Mouse (Mus musculus): ENCODE measurements around the gene Mmp28. TPM values are rescaled to one million over a fixed set of nuclear protein-coding genes. Genes with fewer than 3 reads are reported as not detected.

Mmp28 gene
- polyA plus RNA-seq, 2 experiments, result 2.4 to 4.6 TPM

- Histone ChIP-seq H3K27ac (replicated peaks; ENCODE audit: low read depth, low read length) (no peak overlapping the region), H3K27me3 (ENCODE audit: control insufficient read depth, insufficient read depth, low read length) (no peaks in the 10 kb centered on the region), H3K4me2 (replicated peaks; ENCODE audit: low read depth, low read length, severe bottlenecking) (no peak overlapping the region), H3K9ac (ENCODE audit: low read depth, low read length, severe bottlenecking) (no peak overlapping the region), H3K36me3 (ENCODE audit: control insufficient read depth, insufficient read depth, low read length) (peaks cover 68% of the 10 kb centered on the region), H3K4me1 (ENCODE audit: control insufficient read depth, insufficient read depth, low read length) (no peaks in the 10 kb centered on the region), H3K9me3 (ENCODE audit: control insufficient read depth, low read length) (no peaks in the 10 kb centered on the region), H3K4me3 (replicated peaks; ENCODE audit: low read length) (no peak overlapping the region)
- DNase-seq (ENCODE audit: low spot score) (no peak), ATAC-seq (ENCODE audit: low FRiP score, low read depth) (no peak)
- WGBS, result 47% methylated on average over 6 of the region's 6 CpGs
- TF ChIP-seq POLR2A (IDR thresholded peaks at IDR 0.05; ENCODE audit: borderline replicate concordance, extremely low read depth, insufficient read depth, insufficient read length), result no peak
Observed at GRCm38 (mm10) chr11:83394802-83395439, 68.0 kb downstream of the Mmp28 start.

DNA sequence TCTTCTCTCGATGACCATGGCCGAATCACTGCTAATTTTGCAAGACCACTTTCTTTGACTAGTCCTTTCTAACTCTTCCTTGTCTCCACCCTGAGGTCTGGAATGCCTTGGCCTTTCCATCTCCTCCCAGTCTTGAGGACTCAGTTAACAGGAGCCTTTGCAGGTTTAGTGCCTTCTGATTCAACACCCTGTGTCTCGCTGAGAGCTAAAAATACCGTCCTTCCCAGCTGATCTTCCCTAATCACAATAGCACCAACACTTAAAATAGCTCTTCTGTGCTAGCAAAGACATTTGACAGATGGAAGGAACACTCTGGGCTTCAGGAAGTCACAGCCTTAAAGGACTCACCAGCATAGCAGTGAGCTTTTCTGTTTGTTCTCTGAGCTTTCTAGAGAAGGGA lies 69.8 kb downstream of the Mmp28 start:
- Histone ChIP-seq H3K4me2 (replicated peaks; ENCODE audit: low read depth, low read length, severe bottlenecking) (no peak overlapping the region), H3K4me1 (ENCODE audit: control insufficient read depth, insufficient read depth, low read length) (no peaks in the 10 kb centered on the region), H3K27ac (replicated peaks; ENCODE audit: low read depth, low read length) (no peak overlapping the region), H3K27me3 (ENCODE audit: control insufficient read depth, insufficient read depth, low read length) (no peaks in the 10 kb centered on the region), H3K9me3 (ENCODE audit: control insufficient read depth, low read length) (no peaks in the 10 kb centered on the region), H3K36me3 (ENCODE audit: control insufficient read depth, insufficient read depth, low read length) (peaks cover 60% of the 10 kb centered on the region), H3K4me3 (replicated peaks; ENCODE audit: low read length) (no peak overlapping the region), H3K9ac (ENCODE audit: low read depth, low read length, severe bottlenecking) (no peak overlapping the region)
- WGBS, result 90% methylated on average over 4 of the region's 4 CpGs
- DNase-seq (ENCODE audit: low spot score) (no peak), ATAC-seq (ENCODE audit: low FRiP score, low read depth) (no peak)
- TF ChIP-seq POLR2A (IDR thresholded peaks at IDR 0.05; ENCODE audit: borderline replicate concordance, extremely low read depth, insufficient read depth, insufficient read length), result no peak

Other genes with a start within 250 kb of the Mmp28 start
- gene Slfn14, start 176.3 kb downstream of the Mmp28 start, polyA plus RNA-seq (2012; rRNA removed), result 0.06 and 0.09 TPM in 2 replicates
- 0.07 and 0.12 TPM in 2 replicates for gene Slfn14, start 176.3 kb downstream of the Mmp28 start, polyA plus RNA-seq (2014; fragmentation: Nextera tagmentation; extraction: Ambion mirVana)
- 49.6 and 49.7 TPM in 2 replicates for gene Ap2b1, start 164.0 kb downstream of the Mmp28 start, polyA plus RNA-seq (2012; rRNA removed)
- 62.4 and 67.0 TPM in 2 replicates for gene Ap2b1, start 164.0 kb downstream of the Mmp28 start, polyA plus RNA-seq (2014; fragmentation: Nextera tagmentation; extraction: Ambion mirVana)
- gene Pex12, start 160.5 kb downstream of the Mmp28 start, polyA plus RNA-seq (2012; rRNA removed), result 11.5 TPM in 2 replicates
- gene Pex12, start 160.5 kb downstream of the Mmp28 start, polyA plus RNA-seq (2014; fragmentation: Nextera tagmentation; extraction: Ambion mirVana), result 14.6 and 15.3 TPM in 2 replicates
- gene Rasl10b, start 53.9 kb downstream of the Mmp28 start, polyA plus RNA-seq (2012; rRNA removed), result 8.4 and 12.3 TPM in 2 replicates
- 2.2 and 2.4 TPM in 2 replicates for gene Rasl10b, start 53.9 kb downstream of the Mmp28 start, polyA plus RNA-seq (2014; fragmentation: Nextera tagmentation; extraction: Ambion mirVana)
- 0.03 and 0.04 TPM in 2 replicates for gene Gas2l2, start 33.6 kb downstream of the Mmp28 start, polyA plus RNA-seq (2012; rRNA removed)
- not detected in 2 replicates for gene Gas2l2, start 33.6 kb downstream of the Mmp28 start, polyA plus RNA-seq (2014; fragmentation: Nextera tagmentation; extraction: Ambion mirVana)
- 0.57 and 1.2 TPM in 2 replicates for gene 1700020L24Rik, start 25.4 kb downstream of the Mmp28 start, polyA plus RNA-seq (2012; rRNA removed)
- 0.33 and 0.39 TPM in 2 replicates for gene 1700020L24Rik, start 25.4 kb downstream of the Mmp28 start, polyA plus RNA-seq (2014; fragmentation: Nextera tagmentation; extraction: Ambion mirVana)
- 60.0 and 103 TPM in 2 replicates for gene Taf15, start 10.0 kb upstream of the Mmp28 start, polyA plus RNA-seq (2012; rRNA removed)
- 8.3 and 10.9 TPM in 2 replicates for gene Taf15, start 10.0 kb upstream of the Mmp28 start, polyA plus RNA-seq (2014; fragmentation: Nextera tagmentation; extraction: Ambion mirVana)
- gene Heatr9, start 59.1 kb upstream of the Mmp28 start, polyA plus RNA-seq (2012; rRNA removed), result not detected in 2 replicates
- not detected in 2 replicates for gene Heatr9, start 59.1 kb upstream of the Mmp28 start, polyA plus RNA-seq (2014; fragmentation: Nextera tagmentation; extraction: Ambion mirVana)
- 0.48 and 0.81 TPM in 2 replicates for gene Ccl5, start 67.4 kb upstream of the Mmp28 start, polyA plus RNA-seq (2012; rRNA removed)
- 0.70 and 0.81 TPM in 2 replicates for gene Ccl5, start 67.4 kb upstream of the Mmp28 start, polyA plus RNA-seq (2014; fragmentation: Nextera tagmentation; extraction: Ambion mirVana)
- gene Ccl9, start 115.6 kb upstream of the Mmp28 start, polyA plus RNA-seq (2012; rRNA removed), result 3.0 and 4.2 TPM in 2 replicates
- 6.8 and 7.3 TPM in 2 replicates for gene Ccl9, start 115.6 kb upstream of the Mmp28 start, polyA plus RNA-seq (2014; fragmentation: Nextera tagmentation; extraction: Ambion mirVana)
- 1.5 and 2.0 TPM in 2 replicates for gene Ccl6, start 130.0 kb upstream of the Mmp28 start, polyA plus RNA-seq (2012; rRNA removed)
- 5.0 and 6.5 TPM in 2 replicates for gene Ccl6, start 130.0 kb upstream of the Mmp28 start, polyA plus RNA-seq (2014; fragmentation: Nextera tagmentation; extraction: Ambion mirVana)
- gene Rpl9-ps1, start 182.6 kb upstream of the Mmp28 start, polyA plus RNA-seq (2012; rRNA removed), result not detected in 2 replicates
- gene Rpl9-ps1, start 182.6 kb upstream of the Mmp28 start, polyA plus RNA-seq (2014; fragmentation: Nextera tagmentation; extraction: Ambion mirVana), result not detected in 2 replicates
- 1.9 and 3.5 TPM in 2 replicates for gene Ccl3, start 186.3 kb upstream of the Mmp28 start, polyA plus RNA-seq (2012; rRNA removed)
- gene Ccl3, start 186.3 kb upstream of the Mmp28 start, polyA plus RNA-seq (2014; fragmentation: Nextera tagmentation; extraction: Ambion mirVana), result 1.4 and 2.3 TPM in 2 replicates
- gene Ccl4, start 199.5 kb upstream of the Mmp28 start, polyA plus RNA-seq (2012; rRNA removed), result 0.80 and 0.88 TPM in 2 replicates
- gene Ccl4, start 199.5 kb upstream of the Mmp28 start, polyA plus RNA-seq (2014; fragmentation: Nextera tagmentation; extraction: Ambion mirVana), result 1.0 and 1.2 TPM in 2 replicates
- 1.2 and 1.3 TPM in 2 replicates for gene Wfdc17, start 240.9 kb upstream of the Mmp28 start, polyA plus RNA-seq (2012; rRNA removed)
- 3.0 and 3.2 TPM in 2 replicates for gene Wfdc17, start 240.9 kb upstream of the Mmp28 start, polyA plus RNA-seq (2014; fragmentation: Nextera tagmentation; extraction: Ambion mirVana)
- 0.24 and 0.35 TPM in 2 replicates for gene Wfdc18, start 245.9 kb upstream of the Mmp28 start, polyA plus RNA-seq (2012; rRNA removed)
- gene Wfdc18, start 245.9 kb upstream of the Mmp28 start, polyA plus RNA-seq (2014; fragmentation: Nextera tagmentation; extraction: Ambion mirVana), result 0.40 and 0.43 TPM in 2 replicates

All from limb, embryonic 14.5 days (tissue).